Mouse (Mus musculus): ENCODE results near the gene Usp30. TPM values are rescaled to one million over a fixed set of nuclear protein-coding genes. Genes with fewer than 3 reads are reported as not detected.

Gene Usp30
- total and polyA plus RNA-seq, 2 experiments = 6.6 to 14.8 TPM

GRCm38 (mm10) chr5:114147043-114147972, 82.0 kb downstream of the Usp30 start:
- H3K4me1 ChIP-seq (ENCODE audit: control insufficient read depth, insufficient read depth, low read length) = peaks cover 12% of the 10 kb centered on the region
- no peak for TF ChIP-seq CTCF (IDR thresholded peaks at IDR 0.05; ENCODE audit: low read depth, low read length)
- TF ChIP-seq POLR2A (IDR thresholded peaks at IDR 0.05; ENCODE audit: extremely low read depth, insufficient read depth, low read length) = no peak
- peak overlapping the region; percentile 94 for H3K27ac ChIP-seq (replicated peaks; ENCODE audit: insufficient read depth, low read depth, low read length)
- peak overlapping the region; percentile 89 for H3K9ac ChIP-seq (ENCODE audit: low read depth, low read length)
- no peaks in the 10 kb centered on the region for H3K27me3 ChIP-seq (ENCODE audit: control insufficient read depth, insufficient read depth, low read length)
- H3K36me3 ChIP-seq (ENCODE audit: control insufficient read depth, insufficient read depth, low read length) = no peaks in the 10 kb centered on the region
- DNase-seq (ENCODE audit: extremely low read depth, low read depth, low spot score) = peak; percentile 65
- H3K79me2 ChIP-seq (ENCODE audit: control insufficient read depth, insufficient read depth, low read length) = peaks cover 12% of the 10 kb centered on the region; the same call in 1 of the 2 replicates
- peak overlapping the region; percentile 76 for H3K4me3 ChIP-seq (ENCODE audit: insufficient read depth, low read depth, low read length)
- 56% methylated on average over 14 of the region's 14 CpGs for WGBS

- Histone ChIP-seq H3K4me1 (ENCODE audit: control insufficient read depth, insufficient read depth, low read length) (peaks cover 21% of the 10 kb centered on the region; the same call in 1 of the 2 replicates), H3K27ac (replicated peaks; ENCODE audit: insufficient read depth, low read depth, low read length) (no peak overlapping the region), H3K27me3 (ENCODE audit: control insufficient read depth, insufficient read depth, low read length) (no peaks in the 10 kb centered on the region), H3K4me3 (ENCODE audit: insufficient read depth, low read depth, low read length) (no peak overlapping the region), H3K79me2 (ENCODE audit: control insufficient read depth, insufficient read depth, low read length) (peaks cover 9% of the 10 kb centered on the region; the same call in 1 of the 2 replicates), H3K9ac (ENCODE audit: low read depth, low read length) (no peak overlapping the region), H3K36me3 (ENCODE audit: control insufficient read depth, insufficient read depth, low read length) (no peaks in the 10 kb centered on the region)
- TF ChIP-seq POLR2A (IDR thresholded peaks at IDR 0.05; ENCODE audit: extremely low read depth, insufficient read depth, low read length) = no peak
- TF ChIP-seq CTCF (IDR thresholded peaks at IDR 0.05; ENCODE audit: low read depth, low read length) = no peak
- WGBS = 56% methylated on average over 12 of the region's 12 CpGs
- DNase-seq (ENCODE audit: extremely low read depth, low read depth, low spot score) = peak; percentile 70
These were observed 87.3 kb downstream of the Usp30 start for GRCm38 (mm10) chr5:114152359-114153092.

- no peak overlapping the region for H3K4me3 ChIP-seq (ENCODE audit: insufficient read depth, low read depth, low read length)
These were observed 88.2 kb downstream of the Usp30 start for GRCm38 (mm10) chr5:114153490-114153889.

GRCm38 (mm10) chr5:114154765-114155164, 89.5 kb downstream of the Usp30 start:
- H3K79me2 ChIP-seq (ENCODE audit: control insufficient read depth, insufficient read depth, low read length) = peaks cover 14% of the 10 kb centered on the region; the same call in 1 of the 2 replicates
- no peak overlapping the region for H3K4me3 ChIP-seq (ENCODE audit: insufficient read depth, low read depth, low read length)
- H3K4me1 ChIP-seq (ENCODE audit: control insufficient read depth, insufficient read depth, low read length) = peaks cover 25% of the 10 kb centered on the region
- no peaks in the 10 kb centered on the region for H3K27me3 ChIP-seq (ENCODE audit: control insufficient read depth, insufficient read depth, low read length)
- DNase-seq (ENCODE audit: extremely low read depth, low read depth, low spot score) = no peak
- H3K27ac ChIP-seq (replicated peaks; ENCODE audit: insufficient read depth, low read depth, low read length) = peak overlapping the region; percentile 92
- no peaks in the 10 kb centered on the region; the same call in 1 of the 2 replicates for H3K36me3 ChIP-seq (ENCODE audit: control insufficient read depth, insufficient read depth, low read length)
- TF ChIP-seq POLR2A (IDR thresholded peaks at IDR 0.05; ENCODE audit: extremely low read depth, insufficient read depth, low read length) (no peak), CTCF (IDR thresholded peaks at IDR 0.05; ENCODE audit: low read depth, low read length) (no peak)
- whole genome bisulfite sequencing = 55% methylated on average over 5 of the region's 5 CpGs
- H3K9ac ChIP-seq (ENCODE audit: low read depth, low read length) = peak overlapping the region; percentile 10; the same call in 1 of the 2 replicates

More at GRCm38 (mm10) chr5:114153490-114153889, 88.2 kb downstream of the Usp30 start:
- Histone ChIP-seq H3K4me1 (ENCODE audit: control insufficient read depth, insufficient read depth, low read length) (peaks cover 30% of the 10 kb centered on the region), H3K27ac (replicated peaks; ENCODE audit: insufficient read depth, low read depth, low read length) (no peak overlapping the region), H3K27me3 (ENCODE audit: control insufficient read depth, insufficient read depth, low read length) (no peaks in the 10 kb centered on the region), H3K36me3 (ENCODE audit: control insufficient read depth, insufficient read depth, low read length) (no peaks in the 10 kb centered on the region; the same call in 1 of the 2 replicates), H3K79me2 (ENCODE audit: control insufficient read depth, insufficient read depth, low read length) (peaks cover 17% of the 10 kb centered on the region; the same call in 1 of the 2 replicates), H3K9ac (ENCODE audit: low read depth, low read length) (no peak overlapping the region)
- 24% methylated on average over 12 of the region's 12 CpGs for WGBS
- no peak for DNase-seq (ENCODE audit: extremely low read depth, low read depth, low spot score)
- TF ChIP-seq CTCF (IDR thresholded peaks at IDR 0.05; ENCODE audit: low read depth, low read length) = peak; percentile 54; the same call in 1 of the 2 replicates
- TF ChIP-seq POLR2A (IDR thresholded peaks at IDR 0.05; ENCODE audit: extremely low read depth, insufficient read depth, low read length) = no peak

GRCm38 (mm10) chr5:114155168-114155933, 90.1 kb downstream of the Usp30 start:
- peak; percentile 93 for DNase-seq (ENCODE audit: extremely low read depth, low read depth, low spot score)
- 21% methylated on average over 9 of the region's 9 CpGs for WGBS
- peak; percentile 44; the same call in 1 of the 2 replicates for TF ChIP-seq POLR2A (IDR thresholded peaks at IDR 0.05; ENCODE audit: extremely low read depth, insufficient read depth, low read length)
- no peak for TF ChIP-seq CTCF (IDR thresholded peaks at IDR 0.05; ENCODE audit: low read depth, low read length)
- Histone ChIP-seq H3K4me1 (ENCODE audit: control insufficient read depth, insufficient read depth, low read length) (peaks cover 27% of the 10 kb centered on the region), H3K27me3 (ENCODE audit: control insufficient read depth, insufficient read depth, low read length) (no peaks in the 10 kb centered on the region), H3K27ac (replicated peaks; ENCODE audit: insufficient read depth, low read depth, low read length) (peak overlapping the region; percentile 92), H3K79me2 (ENCODE audit: control insufficient read depth, insufficient read depth, low read length) (peaks cover 13% of the 10 kb centered on the region; the same call in 1 of the 2 replicates), H3K36me3 (ENCODE audit: control insufficient read depth, insufficient read depth, low read length) (no peaks in the 10 kb centered on the region; the same call in 1 of the 2 replicates), H3K9ac (ENCODE audit: low read depth, low read length) (peak overlapping the region; percentile 74), H3K4me3 (ENCODE audit: insufficient read depth, low read depth, low read length) (peak overlapping the region; percentile 68)
